Mouse (Mus musculus) limb, embryonic 10.5 days (tissue): ENCODE data around the gene Parn. TPM values are rescaled to one million over a fixed set of nuclear protein-coding genes. Genes with fewer than 3 reads are reported as not detected.

Source experiments
- DNase-seq: peaks from one replicate; pipeline ENCODE4 v3.0.0-alpha.2; 2017; ENCODE audit warnings: low spot score
- H3K27ac ChIP-seq: fragments of 300-500 bp; sonication (generic); 2 replicates; pipeline ENCODE4 v1.5.1; 2016; ENCODE audit warnings: mild to moderate bottlenecking
- H3K27me3 ChIP-seq: fragments of 300-500 bp; sonication (generic); 2 replicates; pipeline ENCODE4 v1.6.1; 2016; ENCODE audit warnings: low read depth, mild to moderate bottlenecking; ENCODE audit not compliant: poor library complexity, severe bottlenecking
- H3K36me3 ChIP-seq: fragments of 300-500 bp; sonication (generic); 2 replicates; pipeline ENCODE4 v1.6.1; 2016; ENCODE audit warnings: mild to moderate bottlenecking, moderate library complexity
- H3K4me1 ChIP-seq: fragments of 300-500 bp; sonication (generic); 2 replicates; pipeline ENCODE4 v1.6.1; 2016
- H3K4me3 ChIP-seq: fragments of 300-500 bp; sonication (generic); 2 replicates; pipeline ENCODE4 v1.5.1; 2016; ENCODE audit warnings: mild to moderate bottlenecking, moderate library complexity
- H3K9me3 ChIP-seq: fragments of 300-500 bp; sonication (generic); replicated peaks from 2 replicates; pipeline ENCODE4 v1.6.1; 2016; ENCODE audit warnings: mild to moderate bottlenecking
- WGBS: fragments of 180-500 bp; shearing (Covaris S2); methylation state at CpG from one replicate; pipeline ENCODE4 v1.1.7; 2016; 5-methylcytosine and 5-hydroxymethylcytosine counted together
- polyA plus RNA-seq: library from polyadenylated mRNA; unstranded; fragments of >200 nt; fragmentation: Nextera tagmentation; extraction: Ambion mirVana; gene quantifications from 2 replicates; pipeline ENCODE4 v1.2.1, GENCODE M21; 2016

Parn gene
- polyA plus RNA-seq, 1 experiment from 2014 or later = 46.6 TPM

DNA sequence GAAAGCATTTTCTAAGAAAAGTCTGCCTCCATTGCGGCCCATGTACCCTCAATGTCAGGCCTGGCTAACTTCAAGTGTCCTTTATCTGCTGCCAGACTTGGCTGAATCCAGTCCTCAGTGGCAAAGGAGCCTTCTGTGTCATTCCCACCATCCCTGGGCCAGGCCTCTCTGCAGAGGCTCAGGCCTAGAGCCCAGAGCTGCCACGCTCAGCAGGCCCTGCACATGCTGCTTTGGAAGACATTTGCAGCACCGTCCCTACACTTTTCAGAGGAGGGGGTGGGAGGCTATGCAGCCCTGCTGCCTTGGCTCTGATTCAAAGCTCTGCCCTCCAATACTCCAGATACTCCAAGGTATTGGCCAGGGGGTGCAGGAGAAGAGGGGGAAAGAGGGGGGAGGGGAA, 176.2 kb downstream of the Parn start:
- Histone ChIP-seq H3K27ac (no peak overlapping the region), H3K27me3 (no peaks in the 10 kb centered on the region), H3K4me1 (0 out of 2 replicates have a peak, but pooled peaks cover 3% of the 10 kb centered on the region), H3K4me3 (no peak overlapping the region), H3K36me3 (no peaks in the 10 kb centered on the region), H3K9me3 (no peaks in the 10 kb centered on the region)
- no peak for DNase-seq
- 75% methylated on average over 3 of the region's 3 CpGs for WGBS

Other genes with a start within 250 kb of the Parn start
- 31.3 and 37.4 TPM in 2 replicates for gene Bfar, start 3.7 kb upstream of the Parn start, polyA plus RNA-seq
- gene 3110001I22Rik, start 3.8 kb upstream of the Parn start, polyA plus RNA-seq = 7.3 and 8.2 TPM in 2 replicates
- 0.15 TPM in 1 of 2 replicates, not detected in the other for gene Pla2g10, start 62.8 kb upstream of the Parn start, polyA plus RNA-seq
- gene Rrn3, start 112.5 kb upstream of the Parn start, polyA plus RNA-seq = 89.8 and 92.9 TPM in 2 replicates
- gene Ntan1, start 150.7 kb upstream of the Parn start, polyA plus RNA-seq = 110 and 144 TPM in 2 replicates
- gene Pdxdc1, start 235.0 kb upstream of the Parn start, polyA plus RNA-seq = 65.1 and 86.5 TPM in 2 replicates
- gene Mpv17l, start 235.0 kb upstream of the Parn start, polyA plus RNA-seq = 2.4 and 2.8 TPM in 2 replicates